Mouse (Mus musculus) intestine, embryonic 15.5 days (tissue): Measurements from ENCODE around the gene Hspe1. TPM values are rescaled to one million over a fixed set of nuclear protein-coding genes. Genes with fewer than 3 reads are reported as not detected.

ENCODE experiments used
- ATAC-seq: fragments of 200-750 bp; cut with Nextera tagmentation; 2 replicates; pipeline ENCODE4 v1.8.0; 2017; ENCODE audit warnings: moderate TSS enrichment, moderate library complexity
- H3K27ac ChIP-seq: fragments of 300-500 bp; sonication (generic); 2 replicates; pipeline ENCODE4 v1.5.1; 2015; ENCODE audit warnings: mild to moderate bottlenecking, inconsistent platforms
- H3K27me3 ChIP-seq: fragments of 300-500 bp; sonication (generic); replicated peaks from 2 replicates; pipeline ENCODE4 v1.6.1; 2015; ENCODE audit warnings: inconsistent platforms
- H3K36me3 ChIP-seq: fragments of 300-500 bp; sonication (generic); 2 replicates; pipeline ENCODE4 v1.6.1; 2015; ENCODE audit warnings: inconsistent platforms
- H3K4me1 ChIP-seq: fragments of 300-500 bp; sonication (generic); replicated peaks from 2 replicates; pipeline ENCODE4 v1.6.1; 2015; ENCODE audit warnings: inconsistent platforms
- H3K4me2 ChIP-seq: fragments of 300-500 bp; sonication (generic); replicated peaks from 2 replicates; pipeline ENCODE4 v1.6.1; 2015; ENCODE audit warnings: mild to moderate bottlenecking, inconsistent platforms
- H3K4me3 ChIP-seq: fragments of 300-500 bp; sonication (generic); replicated peaks from 2 replicates; pipeline ENCODE4 v1.5.1; 2015; ENCODE audit warnings: inconsistent platforms
- H3K9ac ChIP-seq: fragments of 300-500 bp; sonication (generic); 2 replicates; pipeline ENCODE4 v1.6.1; 2015; ENCODE audit warnings: inconsistent platforms
- H3K9me3 ChIP-seq: fragments of 300-500 bp; sonication (generic); 2 replicates; pipeline ENCODE4 v1.6.1; 2016; ENCODE audit warnings: inconsistent platforms
- WGBS: fragments of 180-500 bp; shearing (Covaris S2); methylation state at CpG from one replicate; pipeline ENCODE4 v1.1.7; 2015; 5-methylcytosine and 5-hydroxymethylcytosine counted together
- polyA plus RNA-seq: library from polyadenylated mRNA; unstranded; fragments of >200 nt; fragmentation: Nextera tagmentation; extraction: Ambion mirVana; gene quantifications from 2 replicates; pipeline ENCODE4 v1.2.1, GENCODE M21; 2015

The Hspe1 gene
- 753 and 881 TPM in 2 replicates for polyA plus RNA-seq

DNA sequence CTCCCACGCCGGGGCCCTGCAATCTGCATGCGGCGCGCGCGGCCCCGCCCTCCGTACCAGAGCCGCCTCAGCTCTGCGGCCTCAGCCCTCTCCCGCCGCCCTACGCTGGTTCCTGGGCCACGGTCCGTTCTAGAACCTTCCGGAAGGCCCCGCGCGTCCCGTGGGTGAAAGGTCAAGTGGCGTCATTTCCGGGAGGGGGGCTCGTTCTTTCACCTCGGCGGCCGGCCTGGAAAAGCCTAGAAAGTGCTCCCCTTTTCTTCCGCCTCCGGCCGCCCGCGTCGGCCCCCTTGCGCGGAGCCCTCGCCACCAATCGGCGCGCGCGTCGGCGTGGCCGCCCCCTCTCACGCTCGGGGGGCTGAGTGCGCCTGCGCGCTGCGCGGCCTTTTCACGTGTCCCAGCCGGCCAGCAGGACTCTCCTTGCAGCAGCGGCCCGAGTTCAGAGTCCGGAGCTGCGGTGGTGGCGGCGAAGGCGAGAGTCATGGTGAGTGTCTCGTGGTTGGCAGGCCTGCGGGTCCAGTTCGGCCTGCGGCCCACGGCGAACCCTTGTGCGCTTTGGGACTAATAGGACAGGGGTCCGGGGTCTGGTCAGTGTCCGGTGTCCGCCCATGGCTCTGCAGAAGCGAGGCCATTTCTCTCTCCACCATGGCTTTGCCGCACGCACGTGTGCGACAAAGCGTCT lies at the start of gene Hspe1, which contains the start of gene Hspd1:
Hspe1 (plus strand) TSS at position 201 of the 679 bp plus-strand sequence.
Hspd1 (minus strand) TSS at position 312 of the 679 bp plus-strand sequence.
- Histone ChIP-seq H3K9ac (peak within 1 kb of the TSS; percentile 99), H3K36me3 (peaks cover 11% of the 10 kb centered on the region), H3K4me1 (peaks cover 4% of the 10 kb centered on the region; the same call in 1 of the 2 replicates), H3K27ac (peak within 1 kb of the TSS; percentile 96), H3K4me3 (peak within 1 kb of the TSS; percentile 94), H3K9me3 (no peaks in the 10 kb centered on the region), H3K27me3 (no peaks in the 10 kb centered on the region), H3K4me2 (peak within 1 kb of the TSS; percentile 77)
- WGBS: under 1% methylated on average over 68 of the region's 76 CpGs
- ATAC-seq: peak; percentile 93

- H3K4me1 ChIP-seq: no peaks in the 10 kb centered on the region
- 84% methylated on average over 1 of the region's 1 CpGs for WGBS
- ATAC-seq: no peak
- no peaks in the 10 kb centered on the region for H3K27me3 ChIP-seq
- H3K9me3 ChIP-seq: peaks cover 4% of the 10 kb centered on the region; the same call in 1 of the 2 replicates
- H3K4me3 ChIP-seq: no peak overlapping the region
- no peaks in the 10 kb centered on the region for H3K36me3 ChIP-seq
- no peak overlapping the region for H3K9ac ChIP-seq
- no peak overlapping the region for H3K4me2 ChIP-seq
- no peak overlapping the region for H3K27ac ChIP-seq
Observed at GRCm38 (mm10) chr1:55039944-55040343, 48.0 kb upstream of the Hspe1 start.

DNA sequence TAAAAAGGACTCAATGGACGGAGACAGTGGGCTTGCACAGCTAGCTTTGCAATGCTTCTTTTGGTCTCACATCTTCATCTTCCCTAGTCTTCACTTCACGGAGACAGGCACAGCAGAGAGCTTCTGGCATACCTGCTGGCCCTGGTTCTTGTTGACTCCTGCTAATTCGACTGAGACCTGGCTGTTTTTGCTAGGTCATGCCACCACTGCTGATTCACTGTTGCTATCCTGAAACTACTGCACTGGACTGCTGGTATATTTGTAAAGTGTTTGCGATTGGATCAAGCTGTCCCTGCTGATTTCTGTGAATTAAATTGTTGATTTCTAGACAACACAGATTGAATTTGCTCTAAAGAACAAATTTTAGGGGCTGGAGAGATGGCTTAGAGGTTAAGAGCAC lies 46.2 kb upstream of the Hspe1 start:
- Histone ChIP-seq H3K27me3 (no peaks in the 10 kb centered on the region), H3K4me3 (no peak overlapping the region), H3K9ac (no peak overlapping the region), H3K27ac (no peak overlapping the region), H3K4me1 (no peaks in the 10 kb centered on the region), H3K9me3 (peaks cover 4% of the 10 kb centered on the region; the same call in 1 of the 2 replicates), H3K36me3 (no peaks in the 10 kb centered on the region), H3K4me2 (no peak overlapping the region)
- 86% methylated on average over 4 of the region's 4 CpGs for WGBS
- ATAC-seq: no peak

DNA sequence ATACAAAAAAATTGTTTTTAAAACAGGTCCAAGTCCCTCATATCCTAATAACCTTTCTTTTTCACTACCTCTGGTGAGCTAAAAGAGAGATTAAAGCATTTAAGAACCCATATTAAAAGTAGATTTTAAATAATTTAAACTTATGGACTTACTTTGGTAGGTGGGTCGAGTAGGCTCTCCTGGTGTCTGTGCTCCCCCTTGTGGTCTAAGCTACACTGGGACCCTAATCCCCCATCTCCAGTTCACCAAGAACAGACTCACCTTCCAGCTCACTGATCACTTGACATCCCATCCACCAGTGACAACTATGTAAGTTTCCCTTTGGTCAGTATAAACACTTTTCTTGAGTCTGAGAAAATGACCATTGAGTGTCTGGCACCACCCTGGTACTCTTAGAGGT lies 45.7 kb upstream of the Hspe1 start:
- ATAC-seq: no peak
- Histone ChIP-seq H3K27me3 (no peaks in the 10 kb centered on the region), H3K27ac (no peak overlapping the region), H3K9ac (no peak overlapping the region), H3K4me3 (no peak overlapping the region), H3K9me3 (peaks cover 4% of the 10 kb centered on the region; the same call in 1 of the 2 replicates), H3K4me2 (no peak overlapping the region), H3K4me1 (no peaks in the 10 kb centered on the region), H3K36me3 (no peaks in the 10 kb centered on the region)
- 55% methylated on average over 1 of the region's 1 CpGs for WGBS

DNA sequence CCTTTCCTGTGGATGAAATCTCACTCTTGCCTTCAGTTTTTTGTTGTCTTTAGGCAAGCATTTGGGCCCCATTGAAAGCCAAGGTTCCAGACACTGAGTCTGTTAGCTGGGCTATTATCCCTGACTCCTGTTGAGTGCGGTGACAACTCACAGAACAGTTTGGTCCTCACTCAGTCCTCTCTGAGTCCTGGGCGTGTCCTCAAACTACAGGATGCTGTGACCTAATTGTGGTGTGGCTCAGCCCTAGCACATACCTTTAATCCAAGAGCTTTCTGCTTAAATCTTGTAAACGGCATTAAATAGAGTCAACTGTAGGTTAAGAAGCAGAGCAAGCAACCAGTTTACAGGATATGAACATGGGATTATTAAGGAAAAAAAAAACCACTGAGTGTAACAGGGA lies 44.8 kb upstream of the Hspe1 start:
- H3K4me3 ChIP-seq: no peak overlapping the region
- 74% methylated on average over 3 of the region's 3 CpGs for WGBS
- H3K27me3 ChIP-seq: no peaks in the 10 kb centered on the region
- H3K9ac ChIP-seq: no peak overlapping the region
- ATAC-seq: no peak
- no peak overlapping the region for H3K4me2 ChIP-seq
- peaks cover 4% of the 10 kb centered on the region; the same call in 1 of the 2 replicates for H3K9me3 ChIP-seq
- no peaks in the 10 kb centered on the region for H3K36me3 ChIP-seq
- H3K4me1 ChIP-seq: no peaks in the 10 kb centered on the region
- no peak overlapping the region for H3K27ac ChIP-seq

- no peaks in the 10 kb centered on the region for H3K27me3 ChIP-seq
- 67% methylated on average over 4 of the region's 4 CpGs for WGBS
- H3K4me3 ChIP-seq: no peak overlapping the region
- H3K27ac ChIP-seq: no peak overlapping the region
- H3K9me3 ChIP-seq: no peaks in the 10 kb centered on the region
- no peaks in the 10 kb centered on the region for H3K36me3 ChIP-seq
- no peak overlapping the region for H3K9ac ChIP-seq
- ATAC-seq: no peak
- H3K4me1 ChIP-seq: peaks cover 3% of the 10 kb centered on the region; the same call in 1 of the 2 replicates
- no peak overlapping the region for H3K4me2 ChIP-seq
Observed at GRCm38 (mm10) chr1:55048841-55049587, 38.9 kb upstream of the Hspe1 start.

DNA sequence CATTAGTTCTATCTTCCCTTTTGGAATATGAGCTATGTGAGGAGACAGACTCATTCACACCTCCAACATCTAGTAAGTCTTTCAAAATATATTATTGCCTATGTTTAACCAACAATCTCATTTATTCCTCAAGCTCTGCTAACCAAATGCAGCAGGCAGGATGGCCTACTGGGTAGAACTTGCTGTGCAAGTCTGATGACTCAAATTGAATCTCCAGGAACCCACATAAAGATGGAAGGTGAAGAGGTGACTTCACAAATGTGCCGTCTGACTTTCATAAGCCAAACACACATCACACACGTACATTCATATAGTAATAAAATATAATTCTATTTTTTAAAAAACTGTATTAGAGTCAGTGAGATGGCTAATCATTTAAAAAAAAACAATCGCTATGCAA lies 36.3 kb upstream of the Hspe1 start:
- 70% methylated on average over 3 of the region's 3 CpGs for WGBS
- no peak for ATAC-seq
- H3K4me1 ChIP-seq: peaks cover 3% of the 10 kb centered on the region; the same call in 1 of the 2 replicates
- no peak overlapping the region for H3K9ac ChIP-seq
- H3K4me2 ChIP-seq: peak overlapping the region; percentile 81; the same call in 1 of the 2 replicates
- no peak overlapping the region for H3K27ac ChIP-seq
- H3K36me3 ChIP-seq: 0 out of 2 replicates have a peak, but pooled peaks cover 4% of the 10 kb centered on the region
- no peak overlapping the region for H3K4me3 ChIP-seq
- H3K9me3 ChIP-seq: no peaks in the 10 kb centered on the region
- H3K27me3 ChIP-seq: no peaks in the 10 kb centered on the region

DNA sequence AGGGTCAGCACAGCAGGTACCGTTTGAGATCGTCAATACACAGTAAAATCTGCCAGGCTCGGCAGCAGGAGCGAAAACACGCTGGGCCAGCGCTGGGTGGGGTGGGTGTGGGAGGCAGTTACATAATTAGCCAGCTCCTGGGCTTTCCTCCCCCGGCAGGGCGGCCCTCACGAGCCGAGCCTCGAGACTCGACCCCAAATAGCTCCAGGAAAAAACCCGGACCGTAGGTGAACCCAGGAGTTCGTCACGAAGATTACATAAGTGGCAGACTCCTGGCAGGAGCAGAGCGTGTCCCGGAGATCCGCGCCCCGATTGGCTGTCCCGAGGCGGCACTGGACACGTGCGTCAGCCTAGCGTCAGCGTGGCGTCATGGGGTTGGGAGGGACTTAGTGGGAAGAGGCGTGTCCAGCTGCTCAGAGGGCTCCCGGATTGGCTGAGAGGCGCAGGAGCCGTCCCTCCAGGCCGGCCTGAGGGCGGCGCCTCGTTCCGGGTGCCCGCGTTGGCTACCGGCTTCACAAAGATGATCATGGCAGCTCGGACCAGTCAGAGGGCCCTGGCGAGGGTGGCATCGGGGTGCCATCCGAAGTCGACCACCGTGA lies 35.5 kb upstream of the Hspe1 start, which contains the start of gene Coq10b:
Coq10b (plus strand) TSS at position 416 of the 599 bp plus-strand sequence.
- Histone ChIP-seq H3K27ac (peak within 1 kb of the TSS; percentile 80), H3K9ac (peak within 1 kb of the TSS; percentile 62), H3K4me2 (peak within 1 kb of the TSS; percentile 81), H3K4me3 (peak within 1 kb of the TSS; percentile 88), H3K4me1 (peaks cover 3% of the 10 kb centered on the region; the same call in 1 of the 2 replicates), H3K36me3 (0 out of 2 replicates have a peak, but pooled peaks cover 4% of the 10 kb centered on the region), H3K27me3 (no peaks in the 10 kb centered on the region), H3K9me3 (no peaks in the 10 kb centered on the region)
- peak; percentile 100 for ATAC-seq
- WGBS: under 1% methylated on average over 46 of the region's 46 CpGs

DNA sequence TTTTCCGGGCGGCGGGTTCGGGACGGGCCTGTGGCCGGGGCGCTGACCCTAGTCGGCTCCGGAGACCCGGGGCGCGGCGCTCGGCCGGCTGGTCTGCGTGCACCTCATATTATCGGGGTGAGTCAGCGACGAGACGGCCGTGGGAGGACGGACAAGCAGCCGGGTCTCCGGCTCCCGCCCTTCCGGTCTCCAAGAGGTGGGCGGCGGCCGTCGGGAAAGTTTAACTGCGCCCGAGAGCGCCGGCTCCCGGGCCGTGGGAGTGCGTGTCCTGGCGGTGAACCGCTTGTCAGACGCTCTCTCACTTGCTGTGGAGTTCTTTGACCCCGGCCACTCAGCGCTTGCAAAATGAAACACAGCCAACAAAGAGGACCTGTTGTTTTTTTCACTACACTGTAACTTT lies 34.9 kb upstream of the Hspe1 start:
- Histone ChIP-seq H3K27me3 (no peaks in the 10 kb centered on the region), H3K9ac (peak overlapping the region; percentile 62), H3K9me3 (no peaks in the 10 kb centered on the region), H3K4me2 (peak overlapping the region; percentile 51), H3K4me1 (peaks cover 3% of the 10 kb centered on the region; the same call in 1 of the 2 replicates), H3K4me3 (peak overlapping the region; percentile 88), H3K36me3 (0 out of 2 replicates have a peak, but pooled peaks cover 4% of the 10 kb centered on the region), H3K27ac (peak overlapping the region; percentile 80)
- ATAC-seq: peak; percentile 89
- WGBS: under 1% methylated on average over 42 of the region's 42 CpGs

DNA sequence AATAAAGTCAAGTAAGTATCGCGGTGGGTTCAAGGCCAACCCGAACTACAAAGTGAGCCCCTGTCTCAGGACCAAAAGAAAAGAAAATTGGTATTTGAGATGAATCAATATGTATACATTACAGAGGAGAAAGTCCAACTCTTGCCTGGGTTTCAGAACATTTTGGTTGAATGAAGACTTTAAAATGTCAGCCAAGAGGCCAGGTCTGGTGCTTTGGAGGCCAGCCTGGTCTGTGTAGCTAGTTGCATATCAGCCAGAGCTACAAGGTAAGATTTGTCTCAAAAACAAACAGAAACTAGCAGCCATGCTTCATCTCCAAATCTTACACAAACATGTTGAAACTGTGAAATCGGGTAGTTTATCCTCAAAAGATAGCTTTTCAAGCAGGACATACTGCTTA lies 34.3 kb upstream of the Hspe1 start:
- Histone ChIP-seq H3K4me2 (peak overlapping the region; percentile 51), H3K9me3 (no peaks in the 10 kb centered on the region), H3K9ac (peak overlapping the region; percentile 62; the same call in 1 of the 2 replicates), H3K36me3 (0 out of 2 replicates have a peak, but pooled peaks cover 4% of the 10 kb centered on the region), H3K4me1 (peaks cover 3% of the 10 kb centered on the region; the same call in 1 of the 2 replicates), H3K27me3 (no peaks in the 10 kb centered on the region), H3K27ac (no peak overlapping the region), H3K4me3 (peak overlapping the region; percentile 88)
- WGBS: 68% methylated on average over 4 of the region's 4 CpGs
- no peak for ATAC-seq

DNA sequence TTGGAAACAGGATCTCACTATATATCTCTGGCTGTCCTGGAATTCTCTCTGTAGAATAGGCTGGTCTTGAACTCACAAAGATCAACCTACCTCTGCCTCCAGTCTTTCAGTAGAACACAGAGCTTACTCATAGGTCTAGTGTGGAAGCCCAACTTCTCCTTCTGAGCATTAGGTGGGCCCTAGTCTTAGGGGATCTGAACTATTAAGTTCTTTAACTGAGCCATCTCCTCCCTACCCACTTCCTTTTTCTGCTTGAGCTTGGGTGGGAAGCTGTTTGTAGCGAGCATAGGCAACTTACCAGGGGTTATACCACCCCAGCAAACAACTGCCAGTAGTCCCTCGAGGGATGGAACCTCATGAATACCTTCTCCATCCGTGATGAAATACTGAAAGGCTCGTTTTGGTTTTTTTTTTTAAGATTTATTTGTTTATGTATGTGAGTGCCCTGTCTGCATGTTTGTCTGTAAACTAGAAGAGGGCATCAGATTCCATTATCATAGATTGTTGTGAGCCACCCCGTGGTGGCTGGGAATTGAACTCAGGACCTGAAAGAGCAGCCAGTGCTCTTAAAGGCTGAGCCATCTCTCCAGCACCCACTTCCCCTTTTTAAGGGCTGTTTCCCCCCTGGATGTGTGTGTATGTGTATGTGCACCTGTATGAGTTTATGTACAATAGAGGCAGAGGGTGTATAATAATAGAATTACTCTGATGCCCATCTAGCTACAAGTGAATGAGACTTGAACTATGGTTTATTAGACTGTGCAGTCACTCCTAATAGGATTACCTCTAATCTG lies 32.4 kb upstream of the Hspe1 start:
- Histone ChIP-seq H3K9me3 (no peaks in the 10 kb centered on the region), H3K27ac (no peak overlapping the region), H3K27me3 (no peaks in the 10 kb centered on the region), H3K9ac (no peak overlapping the region), H3K4me3 (no peak overlapping the region), H3K4me1 (peaks cover 3% of the 10 kb centered on the region; the same call in 1 of the 2 replicates), H3K36me3 (0 out of 2 replicates have a peak, but pooled peaks cover 4% of the 10 kb centered on the region), H3K4me2 (no peak overlapping the region)
- 78% methylated on average over 5 of the region's 5 CpGs for WGBS
- ATAC-seq: no peak
